Mouse (Mus musculus) E14TG2a.4 (cell line): ENCODE results near the gene Gm20388.

ENCODE experiments used
- H3K27me3 ChIP-seq: 2 replicates; pipeline ENCODE4 v1.6.1; 2014; ENCODE audit warnings: low read length, control low read depth; ENCODE audit not compliant: insufficient read depth
- H3K36me3 ChIP-seq: 2 replicates; pipeline ENCODE4 v1.6.1; 2014; ENCODE audit warnings: low read length, control low read depth; ENCODE audit not compliant: insufficient read depth
- H3K4me1 ChIP-seq: replicated peaks from 2 replicates; pipeline ENCODE4 v1.6.1; 2014; ENCODE audit warnings: low read depth, low read length, control low read depth
- H3K4me3 ChIP-seq: replicated peaks from 2 replicates; pipeline ENCODE4 v1.5.1; 2014; ENCODE audit warnings: mild to moderate bottlenecking, low read length
- H3K9me3 ChIP-seq: 2 replicates; pipeline ENCODE4 v1.6.1; 2014; ENCODE audit warnings: low read length, control low read depth
- CTCF ChIP-seq: conservative IDR thresholded peaks from 2 replicates; pipeline ENCODE4 v1.5.1; 2014; ENCODE audit warnings: low read length
- NANOG ChIP-seq: IDR thresholded peaks from 2 replicates; pipeline ENCODE4 v1.6.1; 2014; ENCODE audit warnings: borderline replicate concordance, low read length, mixed read lengths
- POU5F1 ChIP-seq: IDR thresholded peaks from 2 replicates; pipeline ENCODE4 v1.6.1; 2014; ENCODE audit warnings: low read length, borderline replicate concordance

Gene Gm20388

GRCm38 (mm10) chr8:122871663-122872062 is 2961.0 kb downstream of the Gm20388 start:
- H3K27me3 ChIP-seq, result no peaks in the 10 kb centered on the region
- TF ChIP-seq POU5F1 (0 out of 2 replicates have a peak, but pooled peaks have one; percentile 30), NANOG (no peak), CTCF (no peak)
- no peaks in the 10 kb centered on the region for H3K36me3 ChIP-seq
- H3K4me1 ChIP-seq, result peaks cover 31% of the 10 kb centered on the region
- H3K4me3 ChIP-seq, result no peak overlapping the region
- H3K9me3 ChIP-seq, result peaks cover 7% of the 10 kb centered on the region

DNA sequence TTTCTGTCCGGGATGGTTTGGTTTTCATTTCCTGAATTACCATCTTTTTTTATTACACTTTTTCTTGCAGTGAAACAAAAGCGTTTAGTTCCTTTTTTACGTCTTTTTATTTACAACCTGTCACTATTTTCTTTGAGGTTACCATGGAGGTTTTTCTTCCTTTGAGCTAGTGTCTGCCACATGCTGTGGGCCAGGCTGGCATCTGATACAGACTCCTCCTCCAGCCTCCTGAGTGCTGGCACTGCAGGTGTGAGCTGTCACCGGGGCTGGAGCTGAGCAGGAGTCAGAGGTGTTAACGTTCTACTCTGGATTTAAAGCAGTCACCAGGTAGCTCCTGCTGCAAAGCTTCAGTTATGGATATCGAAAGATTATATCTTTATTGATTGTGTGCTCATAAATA is 2962.5 kb downstream of the Gm20388 start:
- Histone ChIP-seq H3K4me3 (no peak overlapping the region), H3K27me3 (no peaks in the 10 kb centered on the region), H3K36me3 (no peaks in the 10 kb centered on the region), H3K4me1 (peaks cover 34% of the 10 kb centered on the region), H3K9me3 (no peaks in the 10 kb centered on the region)
- TF ChIP-seq POU5F1 (no peak), CTCF (no peak), NANOG (no peak)

DNA sequence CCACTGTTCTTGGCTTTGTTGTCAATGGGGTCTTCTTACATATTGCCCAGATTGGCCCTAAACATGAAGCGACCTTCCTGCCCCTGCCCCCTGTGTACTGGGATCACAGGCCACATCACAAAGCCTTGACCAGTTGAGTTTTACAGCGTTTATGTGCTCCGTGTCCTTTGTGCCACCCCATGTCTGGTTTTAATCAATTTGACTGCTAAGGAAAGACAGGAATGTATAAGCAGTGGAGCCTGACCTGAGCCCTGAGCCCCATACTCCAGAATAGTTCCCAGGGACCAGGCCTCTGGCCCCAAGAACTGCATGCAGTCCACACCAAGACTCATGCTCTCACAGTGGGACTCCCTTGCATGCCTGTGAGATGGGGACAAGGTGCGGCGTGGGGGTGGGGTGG is 2964.5 kb downstream of the Gm20388 start:
- TF ChIP-seq CTCF (no peak), POU5F1 (no peak), NANOG (no peak)
- no peaks in the 10 kb centered on the region for H3K27me3 ChIP-seq
- no peaks in the 10 kb centered on the region for H3K9me3 ChIP-seq
- H3K36me3 ChIP-seq, result no peaks in the 10 kb centered on the region
- no peak overlapping the region for H3K4me3 ChIP-seq
- H3K4me1 ChIP-seq, result peaks cover 25% of the 10 kb centered on the region

GRCm38 (mm10) chr8:122878231-122878630 is 2967.6 kb downstream of the Gm20388 start:
- peaks cover 23% of the 10 kb centered on the region for H3K36me3 ChIP-seq
- H3K4me3 ChIP-seq, result no peak overlapping the region
- H3K9me3 ChIP-seq, result no peaks in the 10 kb centered on the region
- no peak for TF ChIP-seq CTCF
- no peak for TF ChIP-seq NANOG
- no peak for TF ChIP-seq POU5F1
- H3K27me3 ChIP-seq, result no peaks in the 10 kb centered on the region
- H3K4me1 ChIP-seq, result peaks cover 4% of the 10 kb centered on the region; the same call in 1 of the 2 replicates

DNA sequence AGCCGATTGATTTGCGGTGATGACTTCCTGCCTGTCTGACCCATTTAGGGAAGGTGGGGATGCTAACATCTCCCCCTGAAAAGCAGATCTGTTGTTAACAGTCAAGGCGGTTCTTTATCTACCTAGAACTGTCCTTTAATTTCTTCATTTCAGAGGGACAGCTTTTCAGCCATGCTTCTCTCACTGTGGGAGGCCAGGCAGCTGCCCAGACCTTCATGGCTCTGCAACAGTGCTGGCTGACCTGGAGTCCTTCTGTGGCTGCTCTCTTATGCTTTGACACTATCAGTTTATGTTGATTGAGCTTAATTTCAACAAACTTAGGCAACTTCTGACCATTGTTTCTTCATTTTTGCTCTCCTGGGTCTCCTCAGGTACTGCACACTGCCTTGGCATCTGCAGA is 2969.7 kb downstream of the Gm20388 start:
- H3K36me3 ChIP-seq, result peaks cover 44% of the 10 kb centered on the region
- no peaks in the 10 kb centered on the region for H3K9me3 ChIP-seq
- H3K4me1 ChIP-seq, result peaks cover 4% of the 10 kb centered on the region; the same call in 1 of the 2 replicates
- TF ChIP-seq NANOG, result no peak
- no peak for TF ChIP-seq POU5F1
- no peak for TF ChIP-seq CTCF
- no peaks in the 10 kb centered on the region for H3K27me3 ChIP-seq
- no peak overlapping the region for H3K4me3 ChIP-seq

DNA sequence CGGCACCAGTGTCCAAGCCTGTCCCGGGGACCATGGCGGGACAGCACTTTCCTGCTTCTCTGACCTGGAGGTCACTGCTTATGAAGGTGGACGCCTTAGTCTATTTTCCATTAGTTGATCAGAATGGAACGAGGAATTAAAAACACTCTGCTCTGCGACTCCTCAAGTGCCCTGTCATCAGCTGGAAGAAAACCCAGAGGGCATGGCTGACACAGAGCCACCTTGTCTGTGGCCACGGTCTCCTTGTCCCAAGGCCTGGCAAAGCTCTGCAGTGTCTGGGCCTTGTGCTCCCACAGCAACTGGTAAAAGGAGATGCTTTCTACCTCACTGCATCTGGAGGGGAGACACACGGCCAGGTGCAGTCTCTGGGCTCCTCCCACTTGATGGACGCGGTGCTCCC is 2973.0 kb downstream of the Gm20388 start:
- Histone ChIP-seq H3K9me3 (no peaks in the 10 kb centered on the region), H3K27me3 (no peaks in the 10 kb centered on the region), H3K36me3 (peaks cover 78% of the 10 kb centered on the region), H3K4me1 (peaks cover 6% of the 10 kb centered on the region; the same call in 1 of the 2 replicates), H3K4me3 (no peak overlapping the region)
- no peak for TF ChIP-seq NANOG
- no peak for TF ChIP-seq POU5F1
- no peak for TF ChIP-seq CTCF

DNA sequence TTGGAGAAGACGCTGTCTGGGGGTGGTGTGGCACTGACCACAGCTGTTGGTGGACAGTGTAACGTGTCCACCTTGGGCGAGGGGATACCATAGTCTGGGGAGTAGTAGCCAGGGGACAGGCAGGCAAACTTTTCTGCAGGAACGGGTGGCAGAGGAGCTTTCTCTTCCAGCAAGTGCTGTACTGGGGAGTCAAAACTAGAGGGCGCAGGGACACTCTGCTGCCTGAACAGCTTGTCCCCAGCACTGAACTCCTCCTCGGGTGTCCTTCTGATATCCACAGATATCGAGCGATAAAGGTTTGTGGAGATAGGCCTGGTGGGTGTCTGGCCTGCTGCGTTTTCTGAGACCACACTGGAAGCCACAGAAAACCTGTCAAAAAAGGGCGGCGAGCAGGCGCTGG is 2980.8 kb downstream of the Gm20388 start:
- Histone ChIP-seq H3K4me1 (peaks cover 42% of the 10 kb centered on the region), H3K4me3 (no peak overlapping the region), H3K36me3 (peaks cover 100% of the 10 kb centered on the region), H3K9me3 (no peaks in the 10 kb centered on the region), H3K27me3 (no peaks in the 10 kb centered on the region)
- TF ChIP-seq CTCF (no peak; the same call in 1 of the 2 replicates), POU5F1 (no peak), NANOG (no peak)

DNA sequence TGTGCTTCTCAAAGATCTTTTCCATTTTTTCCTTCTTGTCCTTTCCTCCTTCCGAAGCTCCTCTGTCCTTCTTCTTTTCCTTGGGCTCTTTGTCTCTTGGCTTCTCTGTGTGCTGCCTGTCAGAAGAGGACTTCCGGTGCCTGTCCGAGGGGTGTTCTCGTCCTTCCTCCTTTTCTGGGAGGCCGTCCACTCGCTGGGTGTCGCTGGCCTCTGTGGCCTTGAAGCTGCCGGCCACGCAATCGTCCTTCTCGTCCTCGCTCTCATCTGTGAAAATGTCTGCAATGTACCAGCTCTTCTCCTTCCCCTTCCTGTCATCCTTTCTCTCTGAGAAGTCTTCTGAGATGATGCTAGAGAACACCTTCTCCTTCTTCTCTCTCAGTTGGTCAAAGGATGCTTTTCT is 2982.8 kb downstream of the Gm20388 start:
- H3K36me3 ChIP-seq, result peaks cover 100% of the 10 kb centered on the region
- peaks cover 50% of the 10 kb centered on the region for H3K4me1 ChIP-seq
- TF ChIP-seq CTCF (no peak), NANOG (no peak), POU5F1 (no peak)
- no peaks in the 10 kb centered on the region for H3K9me3 ChIP-seq
- H3K4me3 ChIP-seq, result no peak overlapping the region
- H3K27me3 ChIP-seq, result no peaks in the 10 kb centered on the region

DNA sequence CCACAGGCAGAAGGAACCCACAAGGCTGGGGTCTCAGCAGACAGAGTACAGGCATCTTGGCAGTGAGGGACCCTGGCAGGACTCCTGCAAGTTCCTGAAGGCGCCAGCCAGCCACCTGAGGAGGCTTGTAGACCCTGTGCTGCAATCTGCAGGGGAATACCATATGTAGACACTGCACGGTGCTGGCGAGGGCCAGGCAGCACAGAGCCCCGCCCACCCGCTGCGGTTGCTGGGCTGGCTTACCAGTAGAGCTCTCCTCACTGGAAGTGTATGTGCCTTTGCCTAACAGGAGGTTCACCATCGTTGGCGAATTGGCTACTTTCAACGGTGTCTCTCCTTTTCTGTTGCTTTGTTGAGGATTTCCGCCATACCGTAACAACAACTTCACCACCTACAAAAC is 2985.7 kb downstream of the Gm20388 start:
- Histone ChIP-seq H3K4me3 (no peak overlapping the region), H3K4me1 (peaks cover 51% of the 10 kb centered on the region), H3K36me3 (peaks cover 100% of the 10 kb centered on the region), H3K27me3 (no peaks in the 10 kb centered on the region), H3K9me3 (no peaks in the 10 kb centered on the region)
- TF ChIP-seq CTCF (no peak), POU5F1 (no peak), NANOG (no peak)

DNA sequence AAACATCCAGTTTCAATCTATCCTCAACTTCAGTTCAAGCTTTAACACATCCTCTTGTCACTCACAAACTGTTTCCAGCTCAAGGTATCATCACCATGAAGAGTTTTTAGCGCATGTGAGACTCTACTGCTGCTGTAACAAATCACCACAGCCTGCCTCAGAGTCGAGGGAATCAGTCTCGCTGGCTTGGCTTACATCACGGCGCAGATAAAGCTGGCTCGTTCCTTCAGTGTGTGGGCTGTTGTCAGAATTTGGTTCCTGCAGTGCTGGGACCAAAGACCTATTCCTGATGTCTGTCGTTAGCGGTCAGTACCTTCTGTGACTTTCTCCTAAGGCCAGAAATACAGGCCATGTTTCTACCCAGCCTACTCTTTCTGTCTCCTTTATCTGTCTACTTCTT is 2986.6 kb downstream of the Gm20388 start:
- Histone ChIP-seq H3K27me3 (no peaks in the 10 kb centered on the region), H3K9me3 (no peaks in the 10 kb centered on the region)
- no peak for TF ChIP-seq POU5F1
- no peak for TF ChIP-seq CTCF
- no peak for TF ChIP-seq NANOG

More for the DNA sequence above, 2986.6 kb downstream of the Gm20388 start:
- H3K36me3 ChIP-seq, result peaks cover 100% of the 10 kb centered on the region
- peaks cover 51% of the 10 kb centered on the region for H3K4me1 ChIP-seq
- H3K4me3 ChIP-seq, result no peak overlapping the region
